Mouse (Mus musculus) liver, embryonic 14.5 days (tissue): ENCODE results near the gene Txnrd3.

Experiments
- CTCF ChIP-seq: IDR thresholded peaks from 2 replicates; pipeline ENCODE4 v1.5.1; 2016; ENCODE audit warnings: antibody characterized with exemption, low read depth, control low read depth
- EP300 ChIP-seq: IDR thresholded peaks from 2 replicates; pipeline ENCODE4 v1.6.1; 2016; ENCODE audit warnings: antibody characterized with exemption, low read depth

DNA sequence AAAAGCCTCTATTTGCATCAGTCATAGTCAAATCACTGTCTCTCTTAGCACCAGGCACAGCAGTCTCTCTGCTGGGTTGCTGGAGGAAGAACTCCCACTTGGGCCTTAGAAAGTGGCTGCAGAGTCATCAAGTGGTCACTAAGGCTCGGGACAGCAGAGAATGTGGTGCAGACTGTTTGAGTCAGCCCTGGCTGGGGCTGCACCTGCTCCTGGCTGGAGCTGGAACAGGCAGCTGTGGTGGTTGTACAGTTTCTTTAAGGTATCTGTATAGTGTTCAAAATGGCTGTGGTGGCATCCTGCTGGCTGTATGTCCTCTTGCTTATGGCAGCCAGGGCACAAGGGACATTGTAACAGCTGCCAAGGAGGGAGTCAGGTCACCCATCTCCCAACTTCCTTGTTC lies 16.7 kb downstream of the Txnrd3 start:
- TF ChIP-seq CTCF (no peak), EP300 (no peak)
